Mouse (Mus musculus) midbrain, embryonic 10.5 days (tissue): ENCODE data around the gene Pibf1. TPM values are rescaled to one million over a fixed set of nuclear protein-coding genes. Genes with fewer than 3 reads are reported as not detected.

ENCODE experiments used
- DNase-seq: peaks from one replicate; pipeline ENCODE4 v3.0.0-alpha.2; 2017; ENCODE audit warnings: low spot score
- H3K27ac ChIP-seq: fragments of 300-500 bp; sonication (generic); replicated peaks from 2 replicates; pipeline ENCODE4 v1.5.1; 2016; ENCODE audit warnings: mild to moderate bottlenecking
- H3K27me3 ChIP-seq: fragments of 300-500 bp; sonication (generic); 2 replicates; pipeline ENCODE4 v1.6.1; 2016; ENCODE audit warnings: low read depth, mild to moderate bottlenecking; ENCODE audit not compliant: poor library complexity, severe bottlenecking
- H3K36me3 ChIP-seq: fragments of 300-500 bp; sonication (generic); 2 replicates; pipeline ENCODE4 v1.6.1; 2016; ENCODE audit warnings: mild to moderate bottlenecking, moderate library complexity
- H3K4me1 ChIP-seq: fragments of 300-500 bp; sonication (generic); 2 replicates; pipeline ENCODE4 v1.6.1; 2016
- H3K4me3 ChIP-seq: fragments of 300-500 bp; sonication (generic); 2 replicates; pipeline ENCODE4 v1.5.1; 2016; ENCODE audit warnings: mild to moderate bottlenecking, moderate library complexity
- H3K9me3 ChIP-seq: fragments of 300-500 bp; sonication (generic); replicated peaks from 2 replicates; pipeline ENCODE4 v1.6.1; 2016; ENCODE audit warnings: mild to moderate bottlenecking
- WGBS: fragments of 180-500 bp; shearing (Covaris S2); methylation state at CpG from one replicate; pipeline ENCODE4 v1.1.7; 2016; 5-methylcytosine and 5-hydroxymethylcytosine counted together
- polyA plus RNA-seq: library from polyadenylated mRNA; unstranded; fragments of >200 nt; fragmentation: Nextera tagmentation; extraction: Ambion mirVana; gene quantifications from 2 replicates; pipeline ENCODE4 v1.2.1, GENCODE M21; 2016

The Pibf1 gene
- polyA plus RNA-seq, result 19.9 and 22.6 TPM in 2 replicates

GRCm38 (mm10) chr14:99099267-99099966, at the start of gene Pibf1, which contains the start of gene Dis3:
TSS of gene Pibf1 (plus strand) at chr14:99099424.
TSS of gene Dis3 (minus strand) at chr14:99099770.
- Histone ChIP-seq H3K4me1 (peaks cover 14% of the 10 kb centered on the region), H3K36me3 (peaks cover 66% of the 10 kb centered on the region), H3K4me3 (peak within 1 kb of the TSS; percentile 98), H3K27ac (peak within 1 kb of the TSS; percentile 93), H3K9me3 (no peaks in the 10 kb centered on the region), H3K27me3 (no peaks in the 10 kb centered on the region)
- DNase-seq, result peak; percentile 98
- WGBS, result under 1% methylated on average over 73 of the region's 73 CpGs

- 90% methylated on average over 7 of the region's 7 CpGs for WGBS
Observed at GRCm38 (mm10) chr14:99058959-99059586, 40.2 kb upstream of the Pibf1 start.

GRCm38 (mm10) chr14:99060616-99061015, 38.6 kb upstream of the Pibf1 start:
- no peak for DNase-seq
- Histone ChIP-seq H3K27ac (no peak overlapping the region), H3K4me1 (no peaks in the 10 kb centered on the region), H3K27me3 (no peaks in the 10 kb centered on the region), H3K36me3 (peaks cover 89% of the 10 kb centered on the region), H3K4me3 (no peak overlapping the region), H3K9me3 (no peaks in the 10 kb centered on the region)
- WGBS, result 96% methylated on average over 12 of the region's 12 CpGs

More at GRCm38 (mm10) chr14:99058959-99059586, 40.2 kb upstream of the Pibf1 start:
- peaks cover 86% of the 10 kb centered on the region for H3K36me3 ChIP-seq
- no peak overlapping the region for H3K27ac ChIP-seq
- no peaks in the 10 kb centered on the region for H3K9me3 ChIP-seq
- no peak for DNase-seq
- no peak overlapping the region for H3K4me3 ChIP-seq
- H3K4me1 ChIP-seq, result no peaks in the 10 kb centered on the region
- H3K27me3 ChIP-seq, result no peaks in the 10 kb centered on the region

GRCm38 (mm10) chr14:99063091-99063490, 36.1 kb upstream of the Pibf1 start:
- no peak for DNase-seq
- Histone ChIP-seq H3K27me3 (no peaks in the 10 kb centered on the region), H3K36me3 (peaks cover 89% of the 10 kb centered on the region), H3K27ac (no peak overlapping the region), H3K4me1 (no peaks in the 10 kb centered on the region), H3K4me3 (no peak overlapping the region), H3K9me3 (no peaks in the 10 kb centered on the region)
- WGBS, result 93% methylated on average over 2 of the region's 2 CpGs

GRCm38 (mm10) chr14:99071146-99071545, 28.1 kb upstream of the Pibf1 start:
- WGBS, result 93% methylated on average over 4 of the region's 4 CpGs
- no peak overlapping the region for H3K4me3 ChIP-seq
- DNase-seq, result no peak
- H3K27ac ChIP-seq, result no peak overlapping the region
- no peaks in the 10 kb centered on the region for H3K4me1 ChIP-seq
- H3K9me3 ChIP-seq, result no peaks in the 10 kb centered on the region
- no peaks in the 10 kb centered on the region for H3K27me3 ChIP-seq
- H3K36me3 ChIP-seq, result peaks cover 95% of the 10 kb centered on the region

GRCm38 (mm10) chr14:99088947-99089346, 10.3 kb upstream of the Pibf1 start:
- Histone ChIP-seq H3K36me3 (peaks cover 99% of the 10 kb centered on the region), H3K27ac (no peak overlapping the region), H3K27me3 (no peaks in the 10 kb centered on the region), H3K4me3 (no peak overlapping the region), H3K9me3 (no peaks in the 10 kb centered on the region), H3K4me1 (no peaks in the 10 kb centered on the region)
- WGBS, result 93% methylated on average over 7 of the region's 7 CpGs
- DNase-seq, result no peak

GRCm38 (mm10) chr14:99099967-99100587, 853 bp downstream of the Pibf1 start:
- Histone ChIP-seq H3K4me1 (peaks cover 14% of the 10 kb centered on the region), H3K9me3 (no peaks in the 10 kb centered on the region), H3K4me3 (peak overlapping the region; percentile 98), H3K27ac (peak overlapping the region; percentile 93), H3K27me3 (no peaks in the 10 kb centered on the region), H3K36me3 (peaks cover 66% of the 10 kb centered on the region)
- DNase-seq, result no peak
- WGBS, result 8% methylated on average over 20 of the region's 20 CpGs

- 91% methylated on average over 4 of the region's 4 CpGs for WGBS
- peaks cover 57% of the 10 kb centered on the region for H3K36me3 ChIP-seq
- no peak overlapping the region for H3K4me3 ChIP-seq
- no peaks in the 10 kb centered on the region for H3K27me3 ChIP-seq
- peaks cover 14% of the 10 kb centered on the region for H3K4me1 ChIP-seq
- H3K9me3 ChIP-seq, result no peaks in the 10 kb centered on the region
- DNase-seq, result no peak
- no peak overlapping the region for H3K27ac ChIP-seq
Observed at GRCm38 (mm10) chr14:99103050-99103449, 3.8 kb downstream of the Pibf1 start.

GRCm38 (mm10) chr14:99104542-99105123, 5.4 kb downstream of the Pibf1 start:
- Histone ChIP-seq H3K36me3 (peaks cover 72% of the 10 kb centered on the region), H3K27ac (no peak overlapping the region), H3K9me3 (no peaks in the 10 kb centered on the region), H3K4me1 (peaks cover 6% of the 10 kb centered on the region; the same call in 1 of the 2 replicates), H3K27me3 (no peaks in the 10 kb centered on the region), H3K4me3 (no peak overlapping the region)
- DNase-seq, result no peak
- WGBS, result 96% methylated on average over 6 of the region's 6 CpGs

- Histone ChIP-seq H3K9me3 (no peaks in the 10 kb centered on the region), H3K4me3 (no peak overlapping the region), H3K36me3 (peaks cover 87% of the 10 kb centered on the region), H3K27ac (no peak overlapping the region), H3K27me3 (no peaks in the 10 kb centered on the region), H3K4me1 (no peaks in the 10 kb centered on the region)
- WGBS, result 98% methylated on average over 2 of the region's 2 CpGs
- no peak for DNase-seq
Observed at GRCm38 (mm10) chr14:99106671-99107070, 7.4 kb downstream of the Pibf1 start.

- Histone ChIP-seq H3K36me3 (peaks cover 86% of the 10 kb centered on the region), H3K4me3 (no peak overlapping the region), H3K27me3 (no peaks in the 10 kb centered on the region), H3K4me1 (no peaks in the 10 kb centered on the region), H3K27ac (no peak overlapping the region), H3K9me3 (no peaks in the 10 kb centered on the region)
- no peak for DNase-seq
- 85% methylated on average over 2 of the region's 2 CpGs for WGBS
Observed at GRCm38 (mm10) chr14:99107631-99108187, 8.5 kb downstream of the Pibf1 start.

- H3K4me3 ChIP-seq, result no peak overlapping the region
- H3K27me3 ChIP-seq, result no peaks in the 10 kb centered on the region
- no peaks in the 10 kb centered on the region for H3K9me3 ChIP-seq
- no peaks in the 10 kb centered on the region for H3K4me1 ChIP-seq
- WGBS, result 96% methylated on average over 6 of the region's 6 CpGs
- no peak for DNase-seq
- peaks cover 86% of the 10 kb centered on the region for H3K36me3 ChIP-seq
- no peak overlapping the region for H3K27ac ChIP-seq
Observed at GRCm38 (mm10) chr14:99108762-99109161, 9.5 kb downstream of the Pibf1 start.
